In genomic region chr2:30713535-30713934, GRCm38 (mm10) we compare ENCODE assay signal across 9 mouse cellular contexts.
DNase-seq lines count a peak whose midpoint lies in the region; TF ChIP-seq lines count a peak whose summit lies in the region.
"Had no signal": no experiment of that assay in that cellular context is flagged by ENCODE, and none has a peak within 500 bp of the region (broad histone marks: within the 10 kb centered on the region; RNA-seq: fewer than 3 reads in every experiment).

No protein-coding gene starts in this region.

- no peak for TF ChIP-seq CTCF in C2C12 (IDR thresholded peaks at IDR 0.05; ENCODE audit: control insufficient read depth, insufficient read depth, insufficient read length)
- TF ChIP-seq CTCF in heart, adult 2 months (IDR thresholded peaks at IDR 0.05) = no peak
- TF ChIP-seq CTCF in thymus, adult 2 months (IDR thresholded peaks at IDR 0.05; ENCODE audit: borderline replicate concordance, control insufficient read depth, extremely low read depth, insufficient read depth, low read length, poor library complexity) = no peak

- peaks cover 7% of the 10 kb centered on the region for H3K79me2 ChIP-seq in C2C12 (ENCODE audit: control insufficient read depth, insufficient read depth)
- no peaks in the 10 kb centered on the region for H3K79me2 ChIP-seq in heart, adult 2 months (replicated peaks; ENCODE audit: control insufficient read depth, insufficient read depth, low read length)

- no peak for TF ChIP-seq POLR2A in heart, adult 2 months (IDR thresholded peaks at IDR 0.05; ENCODE audit: insufficient read depth, low read depth, low read length)
- no peak for TF ChIP-seq POLR2A in thymus, adult 2 months (IDR thresholded peaks at IDR 0.05; ENCODE audit: control insufficient read depth, extremely low read depth, insufficient read depth, low read length, poor library complexity)

- peaks cover 34% of the 10 kb centered on the region for H3K4me1 ChIP-seq in heart, adult 2 months (ENCODE audit: control insufficient read depth, insufficient read depth, low read length)
- H3K4me1 ChIP-seq in thymus, adult 2 months (replicated peaks; ENCODE audit: control insufficient read depth, insufficient read depth, low read length) = peaks cover 28% of the 10 kb centered on the region

- TF ChIP-seq EP300 in heart, adult 2 months (IDR thresholded peaks at IDR 0.05; ENCODE audit: insufficient read depth, low read depth, low read length) = no peak

- H3ac ChIP-seq in C2C12 (ENCODE audit: control insufficient read depth, insufficient read length, low read depth) = no peak overlapping the region

- intact Hi-C loops in heart, adult 2 months (cut with DNase I) = loop anchor here (2.0 to 10.0 kb wide), 4 partner anchors 39 to 119 kb away; partner anchors contain the start of gene Cstad

- H3K27me3 ChIP-seq in C2C12 (ENCODE audit: control insufficient read depth, insufficient read depth, insufficient read length) = no peaks in the 10 kb centered on the region
- no peaks in the 10 kb centered on the region for H3K27me3 ChIP-seq in heart, adult 2 months (ENCODE audit: control insufficient read depth, insufficient read depth, low read length)
- H3K27me3 ChIP-seq in thymus, adult 2 months (ENCODE audit: control insufficient read depth, insufficient read depth, low read length) = peaks cover 2% of the 10 kb centered on the region; the same call in 1 of the 2 replicates

- H3K4me3 ChIP-seq in C2C12 (ENCODE audit: insufficient read depth, poor library complexity, severe bottlenecking) = no peak overlapping the region
- no peak overlapping the region for H3K4me3 ChIP-seq in heart, adult 2 months
- H3K4me3 ChIP-seq in thymus, adult 2 months (ENCODE audit: control insufficient read depth, insufficient read depth, low read length) = no peak overlapping the region
- H3K4me3 ChIP-seq: liver, embryonic 15.5 days had no signal

- WGBS in heart, adult 2 months = 17% methylated on average over 3 of the region's 3 CpGs
- 28% methylated on average over 3 of the region's 3 CpGs for WGBS in thymus, adult 2 months

- no peaks in the 10 kb centered on the region for H3K79me3 ChIP-seq in C2C12 (ENCODE audit: low read depth)

- peak; percentile 32 for DNase-seq in cerebellum, adult 11 months
- no peak for DNase-seq in cerebellum, postnatal 36 days
- DNase-seq in heart, adult 2 months = peak; percentile 70 to 79
- DNase-seq in kidney, postnatal 36 days = peak; percentile 54 to 70
- DNase-seq in skeletal muscle tissue, adult 2 months (ENCODE audit: low read depth, low spot score) = peak; percentile 78
- no peak for DNase-seq in thymus, adult 2 months
- no peak for DNase-seq in right cerebral cortex, postnatal 4 days

- no peak overlapping the region for H3K9ac ChIP-seq in heart, adult 2 months (ENCODE audit: low read depth, low read length)
- H3K9ac ChIP-seq: liver, embryonic 15.5 days had no signal

- H3K27ac ChIP-seq in heart, adult 2 months = peak overlapping the region; percentile 94
- H3K27ac ChIP-seq in thymus, adult 2 months (ENCODE audit: control insufficient read depth, insufficient read depth, low read length) = no peak overlapping the region
- H3K27ac ChIP-seq: liver, embryonic 15.5 days had no signal

- H3K36me3 ChIP-seq in C2C12 (ENCODE audit: control insufficient read depth, insufficient read depth) = no peaks in the 10 kb centered on the region
- H3K36me3 ChIP-seq in heart, adult 2 months (ENCODE audit: control insufficient read depth, insufficient read depth, low read length) = no peaks in the 10 kb centered on the region
- H3K36me3 ChIP-seq in thymus, adult 2 months (ENCODE audit: control insufficient read depth, insufficient read depth, low read length) = no peaks in the 10 kb centered on the region
- H3K36me3 ChIP-seq: liver, embryonic 15.5 days had no signal

TF ChIP-seq in C2C12, 6 proteins besides CTCF, POLR2A, EP300 and RAD21:
- no peak for TF ChIP-seq MYOG (IDR thresholded peaks at IDR 0.05; ENCODE audit: control insufficient read depth, extremely low read depth, insufficient read length)
- TF ChIP-seq FOSL1 (IDR thresholded peaks at IDR 0.05; ENCODE audit: insufficient read depth, low read length, poor library complexity, severe bottlenecking) = no peak
- no peak for TF ChIP-seq USF1 (IDR thresholded peaks at IDR 0.05; ENCODE audit: low read depth)
- peak; percentile 46 for TF ChIP-seq MAX (IDR thresholded peaks at IDR 0.05)
- TF ChIP-seq CEBPB (IDR thresholded peaks at IDR 0.05; ENCODE audit: low read depth) = no peak
TF ChIP-seq in C2C12: peak in this region for 1.

Comparison
In these comparisons a context has a peak if more than half of its experiments do, and no peak if none do; other contexts are left out.
1. DNase-seq: peak in cerebellum, adult 11 months (single experiment), heart, adult 2 months (2 of 2), kidney, postnatal 36 days (2 of 2) and skeletal muscle tissue, adult 2 months (single experiment); none in cerebellum, postnatal 36 days (0 of 2), thymus, adult 2 months (single experiment) and right cerebral cortex, postnatal 4 days (single experiment).